10 mouse cellular contexts compared by ENCODE assay signal in genomic region chr1:88742372-88742771, GRCm38 (mm10). TPM values are rescaled to one million over a fixed set of nuclear protein-coding genes. Genes with fewer than 3 reads are reported as not detected.
DNase-seq lines count a peak whose midpoint lies in the region; ATAC-seq lines count a peak whose summit lies in the region.
"Had no signal": no experiment of that assay in that cellular context is flagged by ENCODE, and none has a peak within 500 bp of the region (broad histone marks: within the 10 kb centered on the region; RNA-seq: fewer than 3 reads in every experiment).

No protein-coding gene starts in this region.

- no peaks in the 10 kb centered on the region for H3K27me3 ChIP-seq in hindbrain, embryonic 11.5 days (ENCODE audit: control insufficient read depth, insufficient read depth, low read length)
- H3K27me3 ChIP-seq in hindbrain, embryonic 12.5 days = no peaks in the 10 kb centered on the region
- H3K27me3 ChIP-seq: embryonic facial prominence, embryonic 12.5 days; limb, embryonic 13.5 days had no signal

- no peaks in the 10 kb centered on the region for H3K36me3 ChIP-seq in hindbrain, embryonic 11.5 days (ENCODE audit: control insufficient read depth, insufficient read depth, low read length)
- no peaks in the 10 kb centered on the region for H3K36me3 ChIP-seq in hindbrain, embryonic 12.5 days
- H3K36me3 ChIP-seq: embryonic facial prominence, embryonic 12.5 days; limb, embryonic 13.5 days had no signal

- no peak overlapping the region for H3K27ac ChIP-seq in hindbrain, embryonic 11.5 days (ENCODE audit: low read depth, low read length)
- no peak overlapping the region for H3K27ac ChIP-seq in hindbrain, embryonic 12.5 days
- H3K27ac ChIP-seq: embryonic facial prominence, embryonic 12.5 days; limb, embryonic 13.5 days had no signal

- 54% methylated on average over 7 of the region's 7 CpGs for WGBS in hindbrain, embryonic 11.5 days
- WGBS in hindbrain, embryonic 12.5 days = 55% methylated on average over 7 of the region's 7 CpGs

- no peak overlapping the region for H3K9ac ChIP-seq in hindbrain, embryonic 11.5 days (ENCODE audit: low read depth, low read length)
- no peak overlapping the region for H3K9ac ChIP-seq in hindbrain, embryonic 12.5 days
- H3K9ac ChIP-seq: embryonic facial prominence, embryonic 12.5 days; limb, embryonic 13.5 days had no signal

- no peak for ATAC-seq in hindbrain, embryonic 11.5 days (ENCODE audit: low FRiP score)
- ATAC-seq in hindbrain, embryonic 12.5 days (ENCODE audit: low FRiP score) = no peak
- ATAC-seq in megakaryocyte progenitor cell, adult 5-6 weeks (replicated peaks; ENCODE audit: poor library complexity) = no peak

- H3K4me2 ChIP-seq in hindbrain, embryonic 11.5 days (replicated peaks; ENCODE audit: low read depth, low read length) = no peak overlapping the region
- no peak overlapping the region for H3K4me2 ChIP-seq in hindbrain, embryonic 12.5 days (replicated peaks)
- H3K4me2 ChIP-seq: embryonic facial prominence, embryonic 12.5 days; limb, embryonic 13.5 days had no signal

- H3K4me1 ChIP-seq in hindbrain, embryonic 11.5 days (replicated peaks; ENCODE audit: control insufficient read depth, insufficient read depth, low read length) = no peaks in the 10 kb centered on the region
- peaks cover 2% of the 10 kb centered on the region; the same call in 1 of the 2 replicates for H3K4me1 ChIP-seq in hindbrain, embryonic 12.5 days
- H3K4me1 ChIP-seq: embryonic facial prominence, embryonic 12.5 days; limb, embryonic 13.5 days had no signal

- no peak overlapping the region for H3K4me3 ChIP-seq in hindbrain, embryonic 11.5 days (ENCODE audit: low read depth, low read length)
- no peak overlapping the region for H3K4me3 ChIP-seq in hindbrain, embryonic 12.5 days
- H3K4me3 ChIP-seq: embryonic facial prominence, embryonic 12.5 days; limb, embryonic 13.5 days had no signal

- H3K9me3 ChIP-seq in hindbrain, embryonic 11.5 days (ENCODE audit: control insufficient read depth, low read length) = no peaks in the 10 kb centered on the region
- H3K9me3 ChIP-seq in hindbrain, embryonic 12.5 days (replicated peaks) = no peaks in the 10 kb centered on the region
- H3K9me3 ChIP-seq: embryonic facial prominence, embryonic 12.5 days; limb, embryonic 13.5 days had no signal

- DNase-seq in hindbrain, embryonic 11.5 days (ENCODE audit: low spot score) = peak; percentile 73
- DNase-seq in CD4-positive helper T cell, adult 2 months (ENCODE audit: low read depth, low spot score) = peak; percentile 77
- DNase-seq in T-cell, adult 2 months (ENCODE audit: low spot score) = peak; percentile 70
- DNase-seq in embryo, embryonic 11.5 days (ENCODE audit: low read depth, low spot score) = peak; percentile 37
- peak; percentile 33 to 35 for DNase-seq in layer of hippocampus, postnatal 36 days
- DNase-seq in retina, postnatal 1 day = peak; percentile 76

RNA-seq across cellular contexts. Expression of gene Arl4c, which starts 40.4 kb away (rescaled TPM):
- 10.4 and 10.9 TPM in 2 replicates for polyA plus RNA-seq in hindbrain, embryonic 11.5 days (2014; fragmentation: Nextera tagmentation; extraction: Ambion mirVana)
- polyA plus RNA-seq in hindbrain, embryonic 12.5 days (2016; fragmentation: Nextera tagmentation; extraction: Ambion mirVana) = 49.4 and 49.8 TPM in 2 replicates
- 10 to 100 TPM; 26.1 to 29.0 TPM for total RNA-seq in layer of hippocampus, postnatal 36 days (2021)
- 3.3 and 5.5 TPM in 2 replicates for total RNA-seq in megakaryocyte progenitor cell, adult 5-6 weeks (2015)
- total RNA-seq in megakaryocyte progenitor cell, adult 5-6 weeks (2017) = 4.5 and 5.0 TPM in 2 replicates

Comparison
In these comparisons a context has a peak if more than half of its experiments do, and no peak if none do; other contexts are left out.
1. RNA of gene Arl4c, which starts 40.4 kb away (total RNA-seq): 26.1 to 29.0 TPM in layer of hippocampus, postnatal 36 days; 3.3 to 5.5 TPM in megakaryocyte progenitor cell, adult 5-6 weeks; every median in the first group is over 4 times any median in the second.
2. Peak in every context shown above with its lines, with median percentiles within 50 percentile points of each other: DNase-seq.